Mouse (Mus musculus) right cerebral cortex, postnatal 4 days (tissue): ENCODE measurements around the gene B9d2.
A peak's percentile ranks its signal among the peaks of the same experiment; 100 is the strongest.
"Not testable (repeated sequence)": the region's sequence is repeated elsewhere in the genome, so short reads cannot be mapped to it uniquely, and the experiment has no call there.

Experiments
- DNase-seq: peaks from one replicate; pipeline ENCODE4 v3.0.0-alpha.2; 2022

Gene B9d2

DNA sequence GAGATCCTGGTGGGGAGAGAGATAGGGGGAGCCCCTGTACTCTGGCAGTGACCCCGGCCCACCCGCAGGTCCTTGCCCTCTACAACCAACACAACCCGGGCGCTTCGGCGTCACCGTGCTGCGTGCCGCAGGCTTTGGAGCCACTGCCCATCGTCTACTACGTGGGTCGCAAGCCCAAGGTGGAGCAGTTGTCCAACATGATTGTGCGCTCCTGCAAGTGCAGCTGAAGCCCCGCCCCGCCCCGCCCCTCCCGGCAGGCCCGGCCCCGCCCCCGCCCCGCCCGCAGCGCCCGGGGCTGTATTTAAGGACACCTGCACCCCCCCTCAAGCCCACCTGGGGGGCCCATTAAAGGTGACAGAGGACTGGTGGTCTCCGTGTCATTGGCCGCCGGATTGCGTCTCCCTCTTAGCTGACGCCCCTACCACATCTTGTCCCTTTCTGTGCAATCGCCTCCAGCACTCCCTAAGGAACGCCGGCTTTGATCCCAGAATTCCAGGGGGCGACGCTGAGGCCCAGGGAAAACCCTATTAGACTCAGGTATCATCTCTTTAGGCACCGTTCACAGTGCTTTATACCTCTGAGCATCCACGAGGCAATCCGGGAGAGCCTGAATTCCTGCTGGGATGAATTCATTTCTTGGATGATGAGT, 24.3 kb downstream of the B9d2 start:
- DNase-seq = peak; percentile 45

DNA sequence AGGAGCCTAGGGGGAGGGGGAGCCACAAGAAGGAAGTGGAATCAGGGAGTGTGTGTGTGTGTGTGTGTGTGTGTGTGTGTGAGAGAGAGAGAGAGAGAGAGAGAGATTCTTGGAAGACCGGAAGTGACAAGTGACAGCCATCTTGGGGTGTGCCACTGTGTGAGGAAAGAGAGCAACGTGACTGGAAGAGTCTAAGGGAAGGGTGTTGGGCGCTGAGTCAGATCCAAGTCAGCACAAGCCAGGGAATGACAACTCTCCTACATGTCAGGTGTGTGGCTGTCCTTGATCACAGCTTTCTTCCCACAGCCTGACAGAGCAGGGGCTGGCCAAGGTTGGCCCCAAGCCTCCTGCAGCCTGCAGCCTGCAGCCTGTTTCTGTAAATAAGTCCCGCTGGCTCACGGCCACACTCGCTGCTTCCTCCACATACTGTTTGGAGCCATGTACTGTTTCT, 25.2 kb downstream of the B9d2 start:
- DNase-seq = no peak

DNA sequence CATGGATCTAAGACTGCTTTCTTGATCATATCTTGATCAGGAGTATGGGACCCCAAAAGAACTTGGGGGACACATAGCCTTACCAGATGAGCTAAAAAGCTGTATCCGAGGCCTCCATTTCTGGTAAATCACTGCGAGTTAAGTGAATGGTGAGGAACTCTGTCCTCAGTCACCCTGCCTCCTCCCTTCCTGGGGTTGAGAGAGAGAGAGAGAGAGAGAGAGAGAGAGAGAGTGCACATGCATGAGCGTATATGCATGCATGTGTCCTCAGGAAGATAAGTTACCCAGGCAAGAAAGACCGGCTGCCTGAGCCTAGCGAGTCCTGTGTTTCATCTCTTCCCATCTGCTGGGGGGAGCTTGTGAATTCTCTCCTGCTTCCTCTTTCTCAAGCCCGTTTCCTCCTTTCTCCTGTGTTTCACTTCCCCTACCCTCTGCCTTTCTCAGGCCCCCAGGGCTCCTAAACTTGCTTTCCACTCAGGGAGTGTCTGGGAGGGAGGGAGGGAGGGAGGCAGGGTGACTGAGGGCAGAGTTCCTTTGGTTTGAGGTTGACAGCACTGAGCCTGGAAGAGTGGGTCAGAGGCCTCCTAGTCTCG, 26.1 kb downstream of the B9d2 start:
- no peak for DNase-seq

DNA sequence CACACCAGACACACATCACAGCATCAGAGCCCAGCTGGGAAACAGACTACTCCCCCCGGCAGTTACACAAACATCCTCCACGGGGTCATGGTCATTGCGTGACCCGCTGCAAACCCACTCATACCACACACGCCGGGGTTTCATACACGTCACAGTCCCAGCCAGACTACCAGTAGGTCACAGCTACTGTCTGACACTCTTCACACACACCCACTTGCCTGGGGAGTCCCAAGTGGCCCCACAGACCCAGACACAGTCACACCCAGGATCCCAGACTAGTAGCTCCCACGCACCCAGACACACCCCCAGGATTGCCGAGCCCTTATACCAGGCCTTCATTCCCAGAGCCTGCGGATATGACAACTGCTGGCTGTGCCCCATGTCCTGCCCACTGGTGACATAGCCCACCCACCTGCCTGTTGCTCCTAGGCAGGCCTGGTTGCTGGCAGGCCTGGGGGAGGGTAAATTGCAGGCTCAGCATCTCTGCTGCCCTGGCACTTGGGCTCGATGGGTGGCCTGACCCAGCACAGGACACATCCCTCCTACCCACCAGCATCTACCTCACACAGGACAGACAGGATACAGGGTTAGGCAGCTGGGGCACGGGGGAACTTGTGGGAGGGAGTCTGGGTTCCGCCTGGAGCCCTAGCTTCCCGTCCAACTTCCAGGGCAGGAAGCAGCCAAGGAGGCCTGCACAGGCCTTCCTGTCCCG, 27.2 kb downstream of the B9d2 start:
- no peak for DNase-seq

GRCm38 (mm10) chr7:25709961-25710360, 29.4 kb downstream of the B9d2 start:
- no peak for DNase-seq

GRCm38 (mm10) chr7:25710519-25711130, 30.0 kb downstream of the B9d2 start:
- DNase-seq = no peak

- DNase-seq = no peak
Measured at GRCm38 (mm10) chr7:25711165-25711564, 30.6 kb downstream of the B9d2 start.

- DNase-seq = no peak
Measured at GRCm38 (mm10) chr7:25711731-25712197, 31.2 kb downstream of the B9d2 start.

DNA sequence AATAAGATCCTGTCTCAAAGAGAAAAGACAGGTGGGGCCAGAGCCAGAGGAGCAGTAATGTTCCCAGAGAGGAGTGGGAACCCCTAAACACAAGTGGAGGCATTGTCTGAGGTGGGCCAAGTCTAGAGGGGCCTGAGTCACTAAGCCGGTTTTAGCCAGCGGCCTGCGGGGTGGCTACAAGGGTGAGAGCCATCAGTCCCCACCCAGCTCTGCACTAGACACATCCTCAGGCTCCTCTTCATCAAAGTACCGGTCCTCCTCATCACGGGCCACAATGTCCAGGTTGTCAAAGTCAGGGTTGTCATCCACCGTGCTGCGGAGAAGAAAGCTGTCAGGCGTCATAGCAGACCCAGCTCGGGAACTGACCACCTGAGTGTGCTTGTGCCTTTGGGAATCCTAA, 32.2 kb downstream of the B9d2 start:
- no peak for DNase-seq

DNA sequence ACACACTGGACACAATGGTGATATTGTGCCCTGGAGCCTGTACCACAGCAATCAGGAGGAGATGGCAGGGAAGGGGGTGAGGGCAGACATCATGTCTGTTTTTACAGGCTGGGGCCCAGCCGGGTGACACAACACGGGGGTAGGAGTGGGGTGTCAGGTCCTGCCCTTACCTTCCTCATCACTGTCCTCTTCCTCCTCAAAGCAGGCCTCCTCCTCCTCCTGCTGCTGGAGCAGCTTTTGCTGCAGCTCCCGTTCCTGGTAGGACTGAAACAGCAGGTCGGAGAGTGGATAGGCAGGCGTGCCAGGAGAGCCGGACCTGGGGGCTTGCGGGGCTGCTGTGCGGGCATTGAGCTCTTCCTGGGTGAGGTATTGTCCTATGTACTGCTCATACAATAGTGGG, 34.0 kb downstream of the B9d2 start:
- DNase-seq = no peak

DNA sequence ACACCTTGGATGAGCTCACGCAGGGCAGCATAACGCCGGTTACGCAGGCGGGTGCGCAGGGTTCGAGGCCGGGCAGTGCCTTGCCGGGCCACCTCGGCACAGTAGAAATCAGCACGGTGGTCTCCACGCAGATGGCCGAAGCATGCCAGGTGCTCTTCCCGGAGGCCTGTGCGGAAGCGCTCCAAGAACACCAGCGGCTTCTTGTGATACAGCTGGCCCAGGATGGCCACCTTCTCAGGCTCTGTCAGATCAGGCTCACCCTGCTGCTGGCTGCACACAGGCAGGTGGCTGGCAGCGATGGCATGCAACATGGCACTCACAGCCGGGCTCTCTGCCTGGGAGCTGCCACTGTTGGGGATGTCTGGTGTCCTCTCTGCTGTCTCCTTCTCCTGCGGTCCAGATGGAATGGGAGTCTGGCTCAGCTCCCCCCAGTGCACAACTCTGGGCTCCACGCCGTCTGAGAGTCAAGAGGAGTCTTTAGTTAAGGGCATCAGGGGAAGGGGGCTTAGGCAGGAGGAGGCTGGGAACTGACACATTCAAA, 35.2 kb downstream of the B9d2 start:
- DNase-seq = no peak

- no peak for DNase-seq
Measured at GRCm38 (mm10) chr7:25717478-25717877, 36.9 kb downstream of the B9d2 start.

DNA sequence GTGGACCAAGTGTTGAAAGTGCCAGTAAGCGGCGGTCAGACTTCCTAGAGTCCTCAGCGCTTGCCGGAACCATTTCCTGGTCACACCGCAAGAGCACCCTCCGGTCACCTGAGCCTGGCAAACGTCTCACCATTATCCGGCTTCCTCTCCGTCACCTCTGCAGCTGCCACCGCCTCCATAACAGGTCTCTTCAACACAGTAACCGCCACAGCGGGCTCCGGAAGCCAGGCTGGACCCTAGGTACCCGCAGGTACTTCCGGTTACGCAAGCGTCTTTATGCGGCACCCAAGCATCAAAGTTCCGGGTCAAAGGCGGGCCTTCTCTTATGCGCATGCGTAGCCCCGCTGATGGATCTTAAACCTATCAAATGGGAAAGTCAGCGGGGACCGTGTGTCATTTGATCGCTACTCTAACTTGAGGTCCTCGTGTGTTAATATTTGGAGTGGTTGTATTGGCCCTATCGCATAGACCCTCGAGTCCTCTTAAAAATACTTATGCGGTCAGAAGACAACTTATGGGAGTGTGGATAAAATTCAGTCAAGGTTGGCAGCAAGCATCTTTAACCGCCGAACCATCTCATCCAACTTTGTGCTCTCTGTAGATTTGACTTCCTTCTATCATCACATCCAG, 38.3 kb downstream of the B9d2 start, which contains the start of gene Ccdc97:
Ccdc97 (minus strand) TSS at position 301 of the 630 bp plus-strand sequence.
- DNase-seq = peak; percentile 89

GRCm38 (mm10) chr7:25719761-25720610, 39.4 kb downstream of the B9d2 start:
- DNase-seq = peak; percentile 87

DNA sequence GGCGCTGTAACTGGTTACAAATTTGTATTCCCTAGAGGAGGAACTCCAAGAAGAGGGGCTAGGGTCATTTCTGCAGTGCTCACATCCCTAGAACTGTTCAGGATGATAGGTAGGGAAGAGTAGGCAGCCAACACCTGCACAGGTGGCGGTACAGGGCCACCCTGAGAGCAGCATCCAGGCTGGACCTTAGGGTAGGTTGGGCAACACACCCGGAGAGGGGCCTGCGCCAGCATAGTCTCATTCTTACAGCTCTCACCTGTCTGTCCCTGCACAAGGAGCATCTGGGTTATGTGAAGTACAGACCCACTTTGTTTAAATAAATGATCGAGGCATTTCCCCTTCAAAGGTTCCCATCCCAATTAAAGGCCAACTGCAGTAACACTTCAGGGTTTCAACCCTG, 40.2 kb downstream of the B9d2 start:
- DNase-seq = no peak

- not testable (repeated sequence) for DNase-seq
Measured at GRCm38 (mm10) chr7:25721776-25722175, 41.2 kb downstream of the B9d2 start.

DNA sequence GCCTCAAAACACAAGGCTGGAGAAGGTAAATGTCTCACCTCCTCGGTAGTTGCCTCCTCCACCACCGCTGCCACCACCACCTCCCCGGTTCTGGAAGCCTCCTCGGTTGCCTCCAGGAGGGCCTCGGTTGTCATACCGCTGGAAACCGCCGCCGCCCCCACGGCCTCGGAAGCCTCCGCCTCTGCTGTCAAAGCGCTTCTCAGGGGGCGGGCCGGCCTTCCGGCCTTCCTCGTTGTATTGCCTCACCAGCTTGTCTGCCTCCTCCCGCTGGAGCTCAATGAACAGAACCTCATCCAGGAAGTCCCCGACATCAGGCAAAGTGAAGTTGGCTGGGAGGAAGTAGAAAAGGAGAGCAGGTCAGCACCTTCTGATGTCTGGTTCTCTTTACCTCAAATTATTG, 45.3 kb downstream of the B9d2 start:
- DNase-seq = no peak

- no peak for DNase-seq
Measured at GRCm38 (mm10) chr7:25727800-25728199, 47.2 kb downstream of the B9d2 start.

- no peak for DNase-seq
Measured at GRCm38 (mm10) chr7:25729396-25729795, 48.8 kb downstream of the B9d2 start.

GRCm38 (mm10) chr7:25729862-25730261, 49.3 kb downstream of the B9d2 start:
- DNase-seq = no peak

GRCm38 (mm10) chr7:25731294-25732055, 50.9 kb downstream of the B9d2 start:
- DNase-seq = no peak
